Comparison of ENCODE assay signal across 8 mouse cellular contexts in genomic region chr5:111890800-111891199, GRCm38 (mm10).
DNase-seq lines count a peak whose midpoint lies in the region; ATAC-seq and TF ChIP-seq lines count a peak whose summit lies in the region.

No protein-coding gene starts in this region.

- DNase-seq in left cerebral cortex, postnatal 10 days (ENCODE audit: extremely low spot score in 1 of 2, low spot score in 2 of 2) = peak; percentile 48 to 67
- no peak for DNase-seq in left cerebral cortex, adult 2 months (ENCODE audit: extremely low spot score in 1 of 2, low spot score in 2 of 2)
- peak; percentile 34 to 41 for DNase-seq in kidney, postnatal 36 days
- no peak for DNase-seq in retina, postnatal 1 day
- DNase-seq in cerebellum, postnatal 14 days = no peak

- no peak for ATAC-seq in forebrain, embryonic 12.5 days (ENCODE audit: low FRiP score)
- ATAC-seq in heart, embryonic 16.5 days (replicated peaks; ENCODE audit: extremely low read depth, insufficient read depth, low FRiP score) = peak; percentile 68
- no peak for ATAC-seq in neural tube, embryonic 13.5 days (ENCODE audit: low read depth)

- intact Hi-C loops in left cerebral cortex, postnatal 10 days (cut with DNase I) = no loop called here
- intact Hi-C loops in left cerebral cortex, adult 2 months (cut with DNase I) = no loop called here

- H3K27me3 ChIP-seq in forebrain, embryonic 12.5 days = peaks cover 5% of the 10 kb centered on the region
- H3K27me3 ChIP-seq in heart, embryonic 16.5 days (ENCODE audit: control insufficient read depth, insufficient read depth, low read length) = 0 out of 2 replicates have a peak, but pooled peaks cover 2% of the 10 kb centered on the region
- H3K27me3 ChIP-seq in neural tube, embryonic 13.5 days = peaks cover 45% of the 10 kb centered on the region

- 60% methylated on average over 7 of the region's 7 CpGs for WGBS in forebrain, embryonic 12.5 days
- WGBS in heart, embryonic 16.5 days = 28% methylated on average over 7 of the region's 7 CpGs
- 46% methylated on average over 7 of the region's 7 CpGs for WGBS in neural tube, embryonic 13.5 days

- no peaks in the 10 kb centered on the region for H3K36me3 ChIP-seq in forebrain, embryonic 12.5 days (replicated peaks)
- H3K36me3 ChIP-seq in heart, embryonic 16.5 days (ENCODE audit: control insufficient read depth, insufficient read depth) = no peaks in the 10 kb centered on the region
- no peaks in the 10 kb centered on the region for H3K36me3 ChIP-seq in neural tube, embryonic 13.5 days

- no peak for TF ChIP-seq CTCF in left cerebral cortex, adult 2 months (IDR thresholded peaks at IDR 0.05)

- H3K4me2 ChIP-seq in forebrain, embryonic 12.5 days = no peak overlapping the region
- H3K4me2 ChIP-seq in heart, embryonic 16.5 days (ENCODE audit: low read depth, low read length) = no peak overlapping the region
- H3K4me2 ChIP-seq in neural tube, embryonic 13.5 days = no peak overlapping the region

- no peak overlapping the region for H3K4me3 ChIP-seq in left cerebral cortex, adult 2 months
- no peak overlapping the region for H3K4me3 ChIP-seq in forebrain, embryonic 12.5 days (replicated peaks)
- no peak overlapping the region for H3K4me3 ChIP-seq in heart, embryonic 16.5 days (ENCODE audit: low read length)
- no peak overlapping the region for H3K4me3 ChIP-seq in neural tube, embryonic 13.5 days

- H3K27ac ChIP-seq in left cerebral cortex, adult 2 months = no peak overlapping the region
- H3K27ac ChIP-seq in forebrain, embryonic 12.5 days = peak overlapping the region; percentile 88
- peak overlapping the region; percentile 15 for H3K27ac ChIP-seq in heart, embryonic 16.5 days (ENCODE audit: low read length)
- H3K27ac ChIP-seq in neural tube, embryonic 13.5 days (replicated peaks) = 0 out of 2 replicates have a peak overlapping the region, but pooled peaks have one; percentile 56

- H3K9me3 ChIP-seq in forebrain, embryonic 12.5 days = no peaks in the 10 kb centered on the region
- no peaks in the 10 kb centered on the region for H3K9me3 ChIP-seq in heart, embryonic 16.5 days (replicated peaks; ENCODE audit: control insufficient read depth, low read length)
- H3K9me3 ChIP-seq in neural tube, embryonic 13.5 days = no peaks in the 10 kb centered on the region

- H3K4me1 ChIP-seq in forebrain, embryonic 12.5 days = peaks cover 51% of the 10 kb centered on the region
- H3K4me1 ChIP-seq in heart, embryonic 16.5 days (ENCODE audit: control insufficient read depth, insufficient read depth, low read length) = peaks cover 10% of the 10 kb centered on the region
- peaks cover 53% of the 10 kb centered on the region for H3K4me1 ChIP-seq in neural tube, embryonic 13.5 days (replicated peaks)

- H3K9ac ChIP-seq in forebrain, embryonic 12.5 days = no peak overlapping the region
- H3K9ac ChIP-seq in heart, embryonic 16.5 days (ENCODE audit: low read length) = no peak overlapping the region
- no peak overlapping the region for H3K9ac ChIP-seq in neural tube, embryonic 13.5 days

Comparison
In these comparisons a context has a peak if more than half of its experiments do, and no peak if none do; other contexts are left out.
1. DNase-seq: peak in left cerebral cortex, postnatal 10 days (2 of 2) and kidney, postnatal 36 days (2 of 2); none in left cerebral cortex, adult 2 months (0 of 2), retina, postnatal 1 day (single experiment) and cerebellum, postnatal 14 days (0 of 2).